Mouse (Mus musculus): ENCODE measurements at regions not wholly inside any gene's neighbourhood (a gene's known extent, or its start where the extent isn't known, plus 50 kb on each side); places are given as distances from the start of the nearest gene placed in this dataset.

GRCm38 (mm10) chr16:93061475-93062179, 235.7 kb upstream of the Runx1 start:
- no peak for TF ChIP-seq CTCF (IDR thresholded peaks at IDR 0.05; ENCODE audit: borderline replicate concordance, extremely low read depth, insufficient read depth, insufficient read length)
- TF ChIP-seq POLR2A (IDR thresholded peaks at IDR 0.05; ENCODE audit: borderline replicate concordance, extremely low read depth, insufficient read depth, insufficient read length, poor library complexity, severe bottlenecking): no peak

All from brain, embryonic 14.5 days (tissue).